Mouse (Mus musculus): ENCODE results near the gene Gde1. TPM values are rescaled to one million over a fixed set of nuclear protein-coding genes. Genes with fewer than 3 reads are reported as not detected.
A peak's percentile ranks its signal among the peaks of the same experiment; 100 is the strongest.

Gde1 gene
- total RNA-seq, 2 experiments from 2014 or later, result 33.9 to 37.8 TPM

DNA sequence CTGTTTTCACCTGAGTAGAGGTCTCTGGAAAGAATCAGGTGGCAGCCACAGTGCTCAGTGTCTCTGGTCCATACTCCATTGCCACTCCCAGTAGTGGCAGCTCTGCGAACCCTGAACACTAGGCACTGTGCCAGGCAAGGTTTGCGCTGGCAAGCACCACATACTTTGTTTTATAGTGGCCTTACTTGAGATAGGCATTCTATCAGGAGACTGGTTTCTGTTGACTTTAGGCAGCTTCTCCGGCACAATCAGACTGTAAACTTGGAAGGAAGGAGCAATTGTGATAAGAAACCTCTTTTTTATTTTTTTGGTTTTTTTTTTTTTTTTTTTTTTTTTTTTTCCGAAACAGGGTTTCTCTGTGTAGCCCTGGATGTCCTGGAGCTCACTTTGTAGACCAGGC is 2.4 kb upstream of the Gde1 start:
- ATAC-seq (replicated peaks; ENCODE audit: poor library complexity, severe bottlenecking), result no peak

DNA sequence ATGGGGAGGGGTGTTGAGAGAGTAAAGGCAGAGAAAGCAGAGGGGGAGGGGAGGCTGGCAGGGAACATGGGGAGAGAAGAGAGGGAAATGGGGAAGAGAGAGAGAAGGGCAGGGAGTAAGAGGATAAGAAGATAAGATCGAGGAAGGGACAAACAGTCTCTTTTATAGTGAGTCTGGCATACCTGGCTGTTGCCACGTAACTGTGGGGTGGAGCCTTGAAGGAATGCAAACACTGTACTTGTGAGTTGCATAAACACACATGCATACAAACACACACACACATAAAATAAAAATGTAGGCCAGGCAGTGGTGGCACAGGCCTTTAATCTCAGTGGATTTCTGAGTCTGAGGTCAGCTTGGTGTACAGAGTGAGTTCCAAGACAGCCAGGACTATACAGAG is 1.6 kb upstream of the Gde1 start:
- ATAC-seq (replicated peaks; ENCODE audit: poor library complexity, severe bottlenecking), result no peak

DNA sequence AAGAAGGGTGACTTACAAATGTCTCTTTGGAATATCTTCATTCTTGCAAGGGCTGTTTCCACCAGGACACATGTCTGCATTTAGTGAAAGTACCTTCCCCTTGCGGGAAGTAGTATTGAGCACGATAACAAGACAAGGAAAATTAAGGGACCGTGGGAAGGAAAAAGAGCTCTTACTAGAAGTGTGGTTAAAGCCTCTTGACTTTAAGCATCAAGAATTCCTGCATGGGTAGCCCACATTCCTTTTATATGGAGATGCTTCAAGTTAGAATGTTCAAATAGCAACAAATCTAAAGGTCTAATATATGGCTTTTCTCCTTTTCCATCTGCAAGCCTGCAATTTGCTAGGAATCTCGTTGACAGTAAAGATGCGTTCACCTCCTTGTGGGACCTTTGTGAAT is 910 bp upstream of the Gde1 start:
- no peak for ATAC-seq (replicated peaks; ENCODE audit: poor library complexity, severe bottlenecking)

DNA sequence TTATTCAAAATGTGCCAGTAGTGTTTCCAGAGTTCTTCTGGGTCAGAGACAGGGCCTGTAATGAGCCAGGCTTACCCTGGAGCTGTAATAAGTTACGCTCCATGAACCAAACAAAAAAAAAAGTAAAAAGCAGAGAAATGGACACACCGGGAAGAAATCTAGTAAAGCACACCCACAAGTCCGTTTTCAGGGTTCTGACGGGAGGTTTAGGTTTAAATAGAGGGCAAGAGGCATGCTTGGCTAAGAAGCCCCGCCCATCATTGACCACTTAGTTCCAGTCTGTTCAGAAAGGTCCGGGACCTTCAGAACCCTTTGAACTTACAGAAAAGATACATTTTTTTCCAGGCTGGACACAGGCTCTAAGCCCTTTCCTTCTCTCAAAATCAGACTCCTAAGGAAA is 473 bp upstream of the Gde1 start:
- ATAC-seq (replicated peaks; ENCODE audit: poor library complexity, severe bottlenecking), result no peak

DNA sequence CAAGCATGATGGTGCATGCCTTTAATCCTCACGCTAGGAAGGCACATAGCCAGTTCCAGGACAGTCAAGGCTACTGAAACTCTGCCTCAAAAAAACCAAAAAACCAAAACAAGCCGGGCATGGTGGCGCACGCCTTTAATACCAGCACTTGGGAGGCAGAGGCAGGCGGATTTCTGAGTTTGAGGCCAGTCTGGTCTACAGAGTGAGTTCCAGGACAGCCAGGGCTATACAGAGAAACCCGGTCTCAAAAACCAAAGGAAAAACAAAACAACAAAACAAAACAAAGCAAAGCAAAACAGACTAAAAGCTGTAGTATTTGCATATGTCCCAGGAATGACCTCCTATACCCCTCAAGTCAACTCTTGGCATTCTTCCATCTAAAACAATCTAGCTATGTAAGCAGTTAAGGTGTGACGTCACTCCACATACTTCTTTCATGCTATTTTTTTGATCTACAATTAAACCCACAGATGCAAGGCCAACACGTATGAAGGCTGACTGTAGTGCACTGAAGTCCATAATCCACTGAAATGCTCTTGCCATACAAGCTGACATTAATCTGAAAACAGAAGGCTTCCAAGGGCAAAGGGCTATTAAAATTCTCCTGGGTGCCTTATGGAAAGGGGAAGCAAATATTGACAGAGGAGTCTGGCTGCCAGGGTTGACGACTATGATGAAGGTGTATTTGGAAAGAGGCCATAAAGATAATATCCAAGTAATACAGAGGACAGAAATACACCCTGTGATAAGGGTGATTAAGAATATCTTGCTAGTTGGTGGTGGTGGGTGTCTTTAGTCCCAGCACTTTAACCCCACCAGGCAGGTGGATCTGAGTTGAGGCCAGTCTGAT is 1.4 kb downstream of the Gde1 start:
- ATAC-seq (replicated peaks; ENCODE audit: poor library complexity, severe bottlenecking), result no peak

DNA sequence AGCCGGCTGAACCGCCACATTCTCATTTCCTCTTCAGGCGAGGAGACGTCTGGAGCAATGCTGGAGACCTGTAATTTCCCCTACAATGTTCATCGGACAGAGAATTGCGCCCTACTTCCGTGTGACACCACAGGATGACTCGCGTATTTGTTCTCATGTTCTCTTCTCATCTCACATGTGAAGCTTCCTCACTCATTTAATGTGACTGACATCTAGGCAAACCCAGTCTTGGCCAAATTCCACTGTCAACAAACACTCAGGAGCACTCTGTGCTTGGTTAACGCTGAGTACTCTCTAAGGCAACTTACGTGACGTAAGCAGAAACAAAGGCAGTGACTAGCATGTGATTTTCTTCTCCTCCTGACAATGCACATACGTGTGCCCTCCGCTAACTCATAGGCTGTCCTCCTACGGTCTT is 2.4 kb downstream of the Gde1 start:
- ATAC-seq (replicated peaks; ENCODE audit: poor library complexity, severe bottlenecking), result peak; percentile 81

DNA sequence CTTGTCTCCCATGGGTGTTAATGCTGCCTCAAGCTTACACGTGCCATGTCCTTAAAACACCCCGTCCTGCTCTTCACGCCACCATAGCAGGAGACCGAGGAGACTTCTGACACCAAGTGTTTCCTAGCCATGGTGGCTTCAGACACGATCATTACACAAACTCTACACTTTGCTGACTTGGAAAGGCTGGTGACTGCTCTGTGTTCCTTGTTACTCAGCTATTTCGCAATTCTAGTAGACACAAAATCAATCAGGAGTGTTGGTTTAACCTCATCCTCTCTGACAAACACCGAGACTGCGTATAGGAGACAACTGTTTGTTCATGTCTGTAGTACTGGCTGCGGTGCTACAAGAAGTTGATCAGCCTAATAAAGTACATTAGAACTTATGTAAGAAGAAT is 6.7 kb downstream of the Gde1 start:
- peak; percentile 24 for ATAC-seq (replicated peaks; ENCODE audit: poor library complexity, severe bottlenecking)

DNA sequence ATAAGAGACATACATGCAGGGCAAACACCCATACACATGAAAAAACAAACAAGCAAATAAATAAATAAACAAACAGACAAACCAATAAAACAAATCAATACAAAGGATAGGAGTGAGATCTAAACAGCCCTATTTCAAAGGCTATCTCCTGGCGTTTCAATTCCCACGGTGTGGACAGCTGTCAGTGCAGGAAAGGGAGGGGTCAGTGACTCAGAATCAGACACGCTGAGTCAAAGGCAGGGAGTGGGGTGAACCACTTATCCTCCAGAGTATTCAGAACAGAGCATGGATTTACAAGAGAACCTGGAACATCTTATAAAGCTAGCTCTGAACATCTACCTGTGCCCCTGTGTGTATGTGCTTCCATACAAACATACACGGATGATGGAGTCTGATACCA is 8.4 kb downstream of the Gde1 start:
- ATAC-seq (replicated peaks; ENCODE audit: poor library complexity, severe bottlenecking), result no peak

DNA sequence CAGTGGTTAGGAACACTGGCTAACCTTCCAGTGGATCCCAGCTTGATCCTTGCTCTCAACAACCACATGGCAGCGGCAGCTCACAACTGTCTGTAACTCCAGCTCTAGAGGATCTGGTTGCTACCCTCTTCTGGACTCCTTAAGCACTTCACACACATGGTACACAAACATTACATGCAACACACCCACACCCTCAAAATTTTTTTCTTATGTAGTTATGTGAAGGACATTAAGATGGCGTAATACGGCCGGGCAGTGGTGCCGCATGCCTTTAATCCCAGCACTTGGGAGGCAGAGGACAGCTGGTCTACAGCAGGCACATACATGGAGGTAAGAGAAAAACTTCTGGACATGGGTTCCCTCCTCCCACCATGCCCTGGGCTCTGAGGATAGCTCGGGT is 9.4 kb downstream of the Gde1 start:
- no peak for ATAC-seq (replicated peaks; ENCODE audit: poor library complexity, severe bottlenecking)

DNA sequence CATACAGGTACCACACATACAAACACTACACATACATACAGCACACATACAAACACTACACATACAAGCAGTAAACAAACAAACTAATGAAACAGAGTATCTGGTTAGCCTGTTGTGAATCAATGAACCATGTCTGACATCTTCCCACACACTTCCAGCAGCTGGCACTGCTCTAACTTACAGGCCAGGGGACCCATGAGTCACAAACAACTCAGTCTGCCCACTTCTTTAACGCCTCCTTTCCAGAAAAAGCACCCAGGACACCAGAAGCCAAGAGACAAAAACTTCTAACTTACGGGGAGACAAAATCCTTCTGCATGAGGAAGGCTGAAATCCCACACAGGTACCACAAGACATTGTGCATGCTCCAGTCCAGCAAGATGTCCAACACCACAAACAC is 14.3 kb downstream of the Gde1 start:
- no peak for ATAC-seq (replicated peaks; ENCODE audit: poor library complexity, severe bottlenecking)

DNA sequence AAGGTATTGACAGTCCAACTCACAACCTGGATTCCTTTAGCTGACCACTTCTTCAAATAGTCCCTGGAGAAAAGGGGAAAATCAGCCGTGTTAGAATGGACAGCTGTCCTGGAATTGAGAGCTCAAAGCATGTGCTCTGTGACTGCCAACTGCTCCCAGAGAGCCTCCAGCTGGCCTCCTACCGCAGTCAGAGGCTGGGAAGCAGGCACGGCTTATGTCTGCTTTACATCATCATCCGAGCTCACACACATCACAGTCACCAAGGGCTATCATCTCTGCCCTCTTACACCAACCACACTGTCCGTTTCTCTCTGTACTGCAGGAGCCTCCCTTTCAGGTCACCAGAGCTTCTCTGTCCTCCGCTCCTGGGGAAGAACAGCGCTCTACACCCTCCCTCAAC is 16.5 kb downstream of the Gde1 start:
- no peak for ATAC-seq (replicated peaks; ENCODE audit: poor library complexity, severe bottlenecking)

DNA sequence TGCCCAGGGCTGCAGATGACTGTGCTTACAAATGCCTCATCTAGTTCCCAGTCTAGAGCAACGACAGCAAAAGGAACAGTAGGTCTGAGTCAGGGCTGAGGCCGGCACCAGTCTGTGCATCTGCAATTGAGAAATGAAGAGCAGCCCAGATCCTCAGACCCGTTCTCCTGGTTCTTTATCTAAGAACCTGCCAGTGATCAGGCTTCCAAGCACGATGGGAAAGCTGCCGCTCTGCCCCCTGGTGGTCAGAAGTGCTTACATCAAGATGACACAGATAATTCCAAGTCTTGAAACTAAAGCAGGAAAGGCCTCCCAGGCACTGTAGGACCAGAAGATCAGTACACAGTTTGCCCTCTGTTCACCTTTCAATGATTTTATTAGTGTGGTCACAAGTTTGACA is 17.4 kb downstream of the Gde1 start:
- ATAC-seq (replicated peaks; ENCODE audit: poor library complexity, severe bottlenecking), result peak; percentile 81

DNA sequence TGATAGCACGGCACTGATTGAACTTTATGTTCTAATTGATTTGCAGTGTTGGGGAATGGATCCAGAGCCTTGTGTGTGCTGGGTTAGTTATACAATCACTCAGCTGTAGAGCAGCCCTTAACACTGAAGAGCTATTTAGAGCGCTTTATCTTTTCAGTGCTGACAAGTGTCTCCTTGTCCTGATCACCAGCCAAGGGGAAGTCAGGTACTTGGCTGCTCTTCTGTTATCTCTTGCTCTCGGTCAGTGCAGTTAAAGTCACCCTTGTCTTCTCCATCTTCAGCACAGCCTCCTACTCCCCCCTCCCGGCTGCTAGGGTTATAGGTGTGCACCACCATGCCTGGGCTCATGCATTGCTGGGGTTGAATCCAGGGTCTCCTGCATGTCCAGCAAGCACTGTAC is 28.8 kb downstream of the Gde1 start:
- ATAC-seq (replicated peaks; ENCODE audit: poor library complexity, severe bottlenecking), result no peak

DNA sequence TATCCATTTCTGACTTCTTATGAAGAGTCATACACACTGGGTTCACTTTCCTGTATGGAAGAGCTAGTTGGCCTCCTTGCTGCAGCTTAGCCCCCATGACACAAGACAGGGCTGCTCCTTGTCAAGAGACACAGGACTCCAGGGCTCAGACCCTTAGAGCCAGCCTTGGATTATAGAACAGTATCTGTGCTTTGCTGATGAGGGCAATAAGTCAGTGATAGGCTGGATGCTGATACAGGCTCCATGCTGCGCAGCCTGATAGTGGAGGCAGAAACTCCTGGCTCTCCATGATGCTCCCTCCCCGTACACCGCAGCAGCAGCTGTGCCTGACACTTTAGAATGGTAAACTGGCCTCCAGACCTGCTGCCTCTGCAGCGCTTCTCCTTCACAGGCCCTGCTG is 35.4 kb downstream of the Gde1 start:
- ATAC-seq (replicated peaks; ENCODE audit: poor library complexity, severe bottlenecking), result no peak

DNA sequence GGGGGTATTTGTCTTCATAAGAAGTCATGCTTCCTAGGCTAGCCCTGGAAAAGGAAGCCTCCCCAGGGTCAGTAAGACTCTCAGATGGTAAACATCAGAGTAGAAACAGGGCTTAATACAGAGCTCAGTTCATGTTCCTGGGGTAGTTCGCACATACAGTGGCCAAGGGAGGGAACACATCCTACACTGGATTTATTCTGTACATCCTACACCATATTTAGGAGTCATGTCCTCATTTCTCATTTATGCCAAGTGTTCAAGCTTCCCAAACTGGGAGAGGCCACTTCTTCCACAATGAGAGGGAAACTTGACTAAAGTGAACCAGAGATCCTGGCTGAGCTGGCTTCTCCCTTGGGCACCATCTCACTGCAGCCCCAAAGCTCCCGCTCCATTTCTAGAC is 37.8 kb downstream of the Gde1 start:
- no peak for ATAC-seq (replicated peaks; ENCODE audit: poor library complexity, severe bottlenecking)

DNA sequence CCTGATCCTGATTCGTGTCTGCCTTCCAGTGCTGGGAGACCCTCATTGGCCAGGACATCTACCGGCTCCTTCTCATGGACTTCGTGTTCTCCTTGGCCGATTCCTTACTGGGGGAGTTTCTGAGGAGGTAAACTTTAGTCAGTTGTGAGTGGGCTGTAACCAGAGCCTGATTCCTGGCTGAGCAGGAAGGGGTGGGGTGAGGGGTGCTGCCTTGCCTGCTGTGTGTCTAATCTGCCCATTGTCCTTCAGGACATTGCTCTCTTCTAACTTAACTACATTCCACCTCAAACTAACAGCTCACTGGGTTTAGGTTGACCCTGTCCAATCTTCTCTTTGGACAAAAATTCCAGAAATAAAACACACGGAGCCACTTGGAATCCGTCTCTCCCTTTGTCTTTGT is 48.8 kb downstream of the Gde1 start:
- no peak for ATAC-seq (replicated peaks; ENCODE audit: poor library complexity, severe bottlenecking)

DNA sequence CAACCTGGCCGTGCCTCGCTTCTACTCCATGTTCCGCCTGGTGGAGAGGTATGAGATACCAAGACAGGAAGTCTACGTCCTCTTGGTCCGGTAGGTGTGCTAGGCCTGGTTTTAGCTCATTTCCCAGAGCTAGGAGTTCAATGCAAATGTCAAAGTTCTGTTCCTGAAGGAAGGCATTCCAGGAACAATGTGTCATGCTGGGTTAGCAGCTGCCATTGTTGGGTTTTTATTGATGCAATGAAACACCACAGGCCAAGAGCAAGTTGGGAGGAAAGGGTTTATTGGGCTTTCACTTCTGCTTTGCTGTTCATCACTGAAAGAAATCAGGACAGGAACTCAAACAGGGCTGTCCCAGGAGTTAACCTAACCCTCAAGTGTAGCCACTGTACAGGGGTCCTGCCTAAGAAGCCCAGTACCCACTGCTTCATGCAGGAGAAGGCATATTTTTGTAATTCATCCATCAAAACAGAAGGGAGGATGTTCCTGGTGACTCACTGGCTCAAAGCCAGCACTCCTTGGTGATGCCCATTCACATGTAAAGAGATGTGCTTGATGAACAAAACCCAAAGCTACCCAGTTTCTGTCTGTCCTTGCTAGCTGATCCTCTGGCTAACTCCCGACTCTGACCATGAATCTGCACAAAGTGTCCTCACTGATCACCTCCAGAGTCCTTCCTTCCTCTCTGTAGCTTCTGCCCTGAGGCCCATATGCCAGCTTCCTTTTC is 52.8 kb downstream of the Gde1 start:
- peak; percentile 52; the same call in 1 of the 2 replicates for ATAC-seq (replicated peaks; ENCODE audit: poor library complexity, severe bottlenecking)

DNA sequence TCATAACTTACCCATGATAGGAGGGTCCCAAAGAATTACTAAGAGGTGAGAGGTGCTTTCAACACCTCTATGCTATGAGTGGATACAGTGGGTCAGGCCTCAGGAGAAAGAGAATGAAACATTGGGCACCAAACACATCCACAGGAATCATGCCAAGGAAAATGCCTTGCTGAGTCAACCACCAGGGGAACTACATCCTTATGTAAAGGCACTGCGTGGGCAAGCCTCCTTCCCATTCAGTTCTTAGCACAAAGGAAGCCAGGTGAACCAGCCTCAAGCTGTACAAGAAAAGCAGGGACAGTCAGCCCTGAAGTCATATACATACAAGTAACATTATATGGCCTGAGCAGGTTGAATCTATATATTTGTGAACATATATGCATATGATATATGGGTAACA is 54.7 kb downstream of the Gde1 start:
- no peak for ATAC-seq (replicated peaks; ENCODE audit: poor library complexity, severe bottlenecking)

DNA sequence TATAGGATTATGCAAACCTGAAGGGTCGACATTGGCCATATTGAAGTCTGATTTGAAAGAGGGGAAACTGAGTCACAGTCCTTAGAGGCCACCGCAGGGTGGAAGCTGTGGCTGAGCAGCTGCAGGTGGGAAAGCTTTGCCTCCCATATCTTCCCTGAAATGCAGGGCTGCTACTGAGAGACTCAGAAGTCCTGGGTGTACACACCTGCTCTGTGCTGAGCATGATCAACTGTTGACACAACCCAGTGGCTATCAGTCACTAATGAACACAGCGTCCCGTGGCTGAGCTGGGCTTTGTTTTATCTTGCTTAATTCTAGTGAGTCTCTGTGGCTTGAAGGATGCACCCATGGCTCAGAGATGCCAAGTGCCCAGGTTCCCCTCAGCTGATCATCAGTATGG is 55.5 kb downstream of the Gde1 start:
- no peak for ATAC-seq (replicated peaks; ENCODE audit: poor library complexity, severe bottlenecking)

DNA sequence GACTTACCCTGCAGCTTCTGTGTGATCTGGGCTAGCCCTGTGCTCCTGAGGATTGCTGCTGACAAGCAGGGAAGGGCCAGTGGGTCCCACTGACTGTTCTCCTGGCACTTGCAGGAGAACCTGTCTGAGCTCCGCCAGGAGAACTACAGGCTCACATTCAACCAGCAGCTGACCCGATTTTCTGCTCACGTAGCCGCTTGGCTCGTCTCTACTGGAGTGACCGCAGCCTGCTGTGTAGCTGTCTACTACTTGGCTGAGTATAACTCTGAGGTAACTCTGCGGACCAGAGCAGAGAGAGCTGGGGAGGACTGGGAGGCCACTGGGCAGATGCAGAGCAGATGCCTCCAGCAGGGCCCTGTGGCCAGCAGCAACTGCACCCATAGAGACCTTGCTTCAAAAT is 56.2 kb downstream of the Gde1 start:
- no peak for ATAC-seq (replicated peaks; ENCODE audit: poor library complexity, severe bottlenecking)

DNA sequence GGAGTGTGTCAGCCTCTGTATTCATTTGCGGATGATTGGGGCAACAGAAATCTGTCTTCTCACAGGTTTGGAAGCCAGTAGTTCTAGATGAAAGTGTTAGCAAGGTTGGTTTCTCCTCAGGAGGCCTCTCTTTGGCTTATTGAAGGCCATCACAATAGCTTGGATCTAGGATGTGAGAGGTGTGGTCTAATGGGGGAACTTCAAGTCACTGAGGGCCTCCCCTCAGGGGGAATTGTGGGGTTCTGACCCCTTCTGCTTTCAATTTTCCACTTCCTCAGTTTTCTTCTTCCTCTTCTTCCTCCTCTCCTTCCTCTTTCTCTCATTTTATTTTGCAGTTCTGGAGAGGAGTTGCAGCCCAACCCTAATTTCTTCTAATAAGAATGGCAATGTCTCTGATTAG is 59.3 kb downstream of the Gde1 start:
- ATAC-seq (replicated peaks; ENCODE audit: poor library complexity, severe bottlenecking), result peak; percentile 77
